Mouse (Mus musculus): Measurements from ENCODE around the gene Ndufaf4. TPM values are rescaled to one million over a fixed set of nuclear protein-coding genes. Genes with fewer than 3 reads are reported as not detected.
A peak's percentile ranks its signal among the peaks of the same experiment; 100 is the strongest.
"Not testable (repeated sequence)": the region's sequence is repeated elsewhere in the genome, so short reads cannot be mapped to it uniquely, and the experiment has no call there.

Ndufaf4 gene
- 10 to 100 TPM; 32.7 to 37.3 TPM for total RNA-seq (2021)

GRCm38 (mm10) chr4:24897851-24898515, at the start of gene Ndufaf4:
TSS of gene Ndufaf4 (plus strand) at chr4:24898083.
- peak; percentile 100 for DNase-seq (ENCODE audit: extremely low spot score in 1 of 2, low spot score in 1 of 2)

DNA sequence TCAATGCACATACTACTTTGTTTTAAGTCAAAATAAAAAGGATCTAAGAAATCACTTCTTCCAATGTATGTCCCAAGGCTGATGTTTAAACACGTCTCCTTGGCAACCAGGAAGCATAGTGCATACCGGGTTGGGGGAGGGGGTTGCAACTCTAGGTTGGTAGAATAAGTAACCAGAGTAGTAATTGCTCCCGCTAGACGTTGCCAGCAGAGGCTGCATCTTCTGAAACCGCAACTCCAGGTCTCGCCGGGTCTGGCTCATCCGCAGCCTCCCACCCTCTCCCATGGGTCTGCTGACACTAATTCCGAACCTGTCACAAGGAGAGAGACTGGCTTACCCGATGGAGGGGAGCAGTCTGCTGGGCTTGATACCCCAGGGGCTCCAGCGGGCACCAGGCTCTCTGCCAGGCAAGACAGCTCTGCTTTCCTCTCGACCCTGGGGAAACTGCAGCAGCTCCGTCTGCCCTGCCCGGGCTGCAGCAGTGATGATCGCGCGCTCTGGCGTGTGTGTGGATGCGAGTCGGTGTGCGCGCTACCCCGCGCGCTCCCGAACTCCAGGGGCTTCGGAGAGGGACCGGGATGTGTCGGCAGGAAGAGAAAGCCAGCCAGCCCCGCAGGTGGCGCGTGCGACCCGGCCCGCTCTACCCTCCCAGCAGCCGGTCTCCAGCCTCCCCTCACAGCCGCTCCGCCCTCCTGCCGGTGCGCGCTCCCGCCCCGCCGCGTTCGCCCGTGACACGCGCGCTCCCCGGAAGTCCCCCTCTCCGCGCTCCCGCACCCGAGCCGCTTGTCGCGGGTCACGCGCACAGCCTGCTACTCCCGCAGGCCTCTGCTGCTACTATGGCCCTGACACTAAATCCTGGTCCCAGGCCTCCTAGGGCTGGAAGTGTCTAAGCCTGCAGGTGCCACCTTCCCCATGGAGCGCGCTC, 47.2 kb upstream of the Ndufaf4 start, which contains the start of gene Klhl32:
Klhl32 (minus strand) TSS at position 724 of the 925 bp plus-strand sequence.
- peak; percentile 71 to 80 for DNase-seq (ENCODE audit: extremely low spot score in 1 of 2, low spot score in 1 of 2)

GRCm38 (mm10) chr4:24865691-24866090, 32.2 kb upstream of the Ndufaf4 start:
- no peak for DNase-seq (ENCODE audit: extremely low spot score in 1 of 2, low spot score in 1 of 2)

DNA sequence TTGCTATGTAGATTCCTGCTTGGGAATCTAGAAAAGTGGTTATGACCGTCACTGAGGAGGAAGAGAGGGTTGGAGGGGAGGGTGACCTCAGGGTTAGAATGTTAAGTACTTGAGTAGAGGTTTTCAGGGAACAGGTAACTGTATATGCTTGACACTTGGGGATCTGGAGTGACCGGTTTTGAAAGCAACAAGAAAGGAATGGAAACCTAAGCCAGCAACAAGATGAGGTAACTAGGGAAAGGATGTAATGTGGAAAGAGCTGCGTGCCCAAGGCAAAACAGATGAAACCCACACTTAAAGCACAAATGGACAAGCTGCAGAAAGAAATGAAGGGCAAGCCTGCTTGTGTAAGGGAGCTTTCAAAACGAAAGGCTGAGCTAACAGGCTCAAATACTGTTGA, 28.7 kb upstream of the Ndufaf4 start:
- no peak for DNase-seq (ENCODE audit: extremely low spot score in 1 of 2, low spot score in 1 of 2)

- not testable (repeated sequence) for DNase-seq (ENCODE audit: extremely low spot score in 1 of 2, low spot score in 1 of 2)
These were observed 8.5 kb upstream of the Ndufaf4 start for GRCm38 (mm10) chr4:24889386-24889785.

DNA sequence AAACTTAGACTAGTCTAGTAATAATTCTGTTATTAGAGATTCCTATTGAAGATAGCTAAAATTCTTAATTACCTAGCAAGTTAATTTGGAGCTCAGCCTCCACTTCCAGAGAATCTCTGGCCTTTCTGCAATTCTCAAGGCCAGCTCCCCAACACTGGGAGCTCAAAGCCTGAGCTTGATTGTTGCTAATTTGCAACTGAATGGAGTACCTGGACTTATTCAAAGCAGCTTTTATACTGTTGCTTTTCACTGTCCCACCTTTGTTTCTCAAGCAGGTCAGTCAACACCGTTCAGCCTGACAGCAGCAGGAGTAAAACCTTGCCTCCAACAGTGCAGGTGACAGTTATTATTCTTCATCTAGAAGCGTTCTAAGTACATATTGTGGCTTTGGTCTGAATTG, 5.6 kb upstream of the Ndufaf4 start:
- not testable (repeated sequence) for DNase-seq (ENCODE audit: extremely low spot score in 1 of 2, low spot score in 1 of 2)

GRCm38 (mm10) chr4:24894625-24895024, 3.3 kb upstream of the Ndufaf4 start:
- no peak for DNase-seq (ENCODE audit: extremely low spot score in 1 of 2, low spot score in 1 of 2)

DNA sequence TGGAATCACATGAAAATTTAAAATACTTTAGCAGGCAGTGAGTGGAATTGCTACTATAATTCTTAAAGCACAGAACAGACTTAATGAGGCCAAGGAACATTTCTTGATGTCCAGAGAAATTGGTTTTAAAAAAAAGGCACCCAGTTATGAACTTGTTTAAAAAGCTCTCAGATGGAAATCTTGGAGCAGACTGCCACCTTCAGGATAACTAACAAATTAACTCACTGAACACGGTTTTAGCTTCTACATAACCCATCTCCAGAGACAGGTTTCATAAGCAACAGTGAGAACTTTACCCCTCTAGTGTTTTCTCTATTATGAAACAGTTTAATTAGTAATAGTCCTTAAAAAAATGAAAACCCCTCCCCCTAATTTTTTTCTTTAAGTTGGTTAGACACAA, 1.1 kb upstream of the Ndufaf4 start:
- no peak for DNase-seq (ENCODE audit: extremely low spot score in 1 of 2, low spot score in 1 of 2)

DNA sequence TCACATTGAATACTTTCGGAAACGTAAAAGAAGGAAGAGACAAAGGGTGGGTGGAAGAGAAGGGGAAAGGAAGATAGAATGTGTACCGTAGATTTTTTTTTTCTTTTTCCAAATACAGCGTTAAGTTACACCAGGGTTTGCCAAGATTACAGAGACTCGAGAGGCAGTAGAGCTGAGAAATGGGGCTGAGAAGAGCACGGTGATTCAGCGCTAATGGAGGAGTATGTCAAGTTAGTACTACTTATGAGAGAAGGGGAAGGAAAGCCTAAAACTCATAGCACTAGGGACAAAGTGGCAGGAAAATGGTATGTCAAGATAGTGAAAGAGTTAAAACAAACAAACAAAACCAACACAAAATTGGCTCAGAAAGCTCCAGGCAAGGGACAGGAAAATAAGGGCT, 532 bp upstream of the Ndufaf4 start:
- no peak for DNase-seq (ENCODE audit: extremely low spot score in 1 of 2, low spot score in 1 of 2)

GRCm38 (mm10) chr4:24898636-24899035, 753 bp downstream of the Ndufaf4 start:
- DNase-seq (ENCODE audit: extremely low spot score in 1 of 2, low spot score in 1 of 2): no peak

GRCm38 (mm10) chr4:24899146-24899545, 1.3 kb downstream of the Ndufaf4 start:
- no peak for DNase-seq (ENCODE audit: extremely low spot score in 1 of 2, low spot score in 1 of 2)

DNA sequence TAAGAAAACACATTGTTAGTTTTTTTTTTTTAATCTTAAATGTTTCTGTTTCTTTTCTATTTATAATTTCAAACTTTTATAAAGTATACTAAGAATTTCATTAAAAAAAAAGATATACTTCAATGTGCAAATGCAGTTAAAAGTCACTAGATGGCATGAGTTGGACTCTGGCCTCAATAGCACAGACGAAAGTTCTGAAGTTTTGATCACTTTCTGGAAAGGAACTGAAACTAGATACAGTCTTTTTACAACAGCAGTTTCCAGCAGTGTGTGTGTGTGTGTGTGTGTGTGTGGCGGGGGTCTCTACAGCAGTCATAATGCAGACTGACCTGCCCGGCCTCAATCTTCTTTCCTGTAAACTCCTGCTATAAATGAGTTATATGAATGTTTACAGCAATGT, 9.9 kb downstream of the Ndufaf4 start:
- DNase-seq (ENCODE audit: extremely low spot score in 1 of 2, low spot score in 1 of 2): no peak

- DNase-seq (ENCODE audit: extremely low spot score in 1 of 2, low spot score in 1 of 2): no peak
These were observed 17.7 kb downstream of the Ndufaf4 start for GRCm38 (mm10) chr4:24915631-24916030.

- no peak for DNase-seq (ENCODE audit: extremely low spot score in 1 of 2, low spot score in 1 of 2)
These were observed 22.2 kb downstream of the Ndufaf4 start for GRCm38 (mm10) chr4:24920006-24920577.

GRCm38 (mm10) chr4:24924726-24925125, 26.8 kb downstream of the Ndufaf4 start:
- DNase-seq (ENCODE audit: extremely low spot score in 1 of 2, low spot score in 1 of 2): no peak

DNA sequence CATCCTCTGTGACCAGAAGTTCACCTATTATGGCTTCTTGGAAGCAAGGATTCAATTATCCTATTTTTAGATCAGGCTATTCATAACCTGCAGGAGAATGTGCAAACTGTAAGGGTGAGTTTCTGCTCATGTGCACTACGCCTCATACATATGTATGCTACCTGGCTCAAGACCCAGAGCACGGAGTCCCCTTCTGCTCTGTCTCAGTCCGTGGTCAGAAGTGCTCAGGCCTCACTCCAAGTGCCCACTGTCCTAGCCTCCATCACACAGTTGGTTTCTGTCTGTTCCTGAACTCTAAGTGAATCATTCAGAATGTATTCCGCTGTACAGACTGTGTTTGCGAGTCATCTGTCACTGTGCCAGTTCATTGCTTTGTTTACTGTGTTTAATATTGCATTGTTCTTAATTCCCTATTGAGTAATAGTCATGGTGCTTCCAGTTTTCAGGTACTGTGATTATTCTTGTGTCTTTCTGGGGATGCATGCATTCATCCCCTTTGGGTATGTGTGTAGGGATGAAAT, 30.4 kb downstream of the Ndufaf4 start:
- DNase-seq (ENCODE audit: extremely low spot score in 1 of 2, low spot score in 1 of 2): no peak

DNA sequence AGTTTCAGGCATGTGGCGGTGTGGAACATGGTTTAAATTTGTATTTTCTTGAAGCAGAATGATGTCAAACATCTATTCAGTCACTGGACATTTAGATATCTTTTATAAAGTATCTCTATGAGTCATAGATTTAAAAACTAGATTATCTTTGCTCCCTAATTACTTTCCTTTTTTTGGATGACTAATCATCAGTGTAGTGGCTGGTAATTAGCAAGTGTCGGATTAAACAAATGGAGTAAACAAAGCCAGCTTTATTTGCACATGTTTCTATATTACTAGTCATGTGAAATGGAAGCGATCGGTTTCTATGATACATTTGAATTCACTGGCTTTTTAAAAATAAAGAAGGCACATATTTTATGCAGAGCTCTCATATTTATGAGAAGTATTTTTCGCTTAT, 31.0 kb downstream of the Ndufaf4 start:
- DNase-seq (ENCODE audit: extremely low spot score in 1 of 2, low spot score in 1 of 2): no peak

GRCm38 (mm10) chr4:24942728-24943424, 45.0 kb downstream of the Ndufaf4 start:
- DNase-seq (ENCODE audit: extremely low spot score in 1 of 2, low spot score in 1 of 2): no peak

Data from layer of hippocampus, postnatal 25 days (tissue).